Mouse (Mus musculus) limb, embryonic 12.5 days (tissue): ENCODE measurements around the gene Hes5. TPM values are rescaled to one million over a fixed set of nuclear protein-coding genes. Genes with fewer than 3 reads are reported as not detected.

ENCODE experiments used
- ATAC-seq: fragments of 200-750 bp; cut with Nextera tagmentation; 2 replicates; pipeline ENCODE4 v1.8.0; 2017; ENCODE audit warnings: low read depth, moderate TSS enrichment; ENCODE audit not compliant: insufficient number of reproducible peaks, insufficient read depth, low FRiP score, low TSS enrichment
- H3K27ac ChIP-seq: fragments of 300-500 bp; sonication (generic); 2 replicates; pipeline ENCODE4 v1.5.1; 2016; ENCODE audit warnings: mild to moderate bottlenecking, moderate library complexity
- H3K27me3 ChIP-seq: fragments of 300-500 bp; sonication (generic); 2 replicates; pipeline ENCODE4 v1.6.1; 2016; ENCODE audit warnings: mild to moderate bottlenecking, moderate library complexity
- H3K36me3 ChIP-seq: fragments of 300-500 bp; sonication (generic); 2 replicates; pipeline ENCODE4 v1.6.1; 2016; ENCODE audit warnings: mild to moderate bottlenecking, moderate library complexity
- H3K4me1 ChIP-seq: fragments of 300-500 bp; sonication (generic); replicated peaks from 2 replicates; pipeline ENCODE4 v1.6.1; 2016
- H3K4me2 ChIP-seq: fragments of 300-500 bp; sonication (generic); 2 replicates; pipeline ENCODE4 v1.6.1; 2016; ENCODE audit warnings: mild to moderate bottlenecking, moderate library complexity
- H3K4me3 ChIP-seq: fragments of 300-500 bp; sonication (generic); replicated peaks from 2 replicates; pipeline ENCODE4 v1.5.1; 2016; ENCODE audit warnings: mild to moderate bottlenecking
- H3K9ac ChIP-seq: fragments of 300-500 bp; sonication (generic); replicated peaks from 2 replicates; pipeline ENCODE4 v1.6.1; 2016; ENCODE audit warnings: mild to moderate bottlenecking, moderate library complexity
- H3K9me3 ChIP-seq: fragments of 300-500 bp; sonication (generic); 2 replicates; pipeline ENCODE4 v1.6.1; 2016; ENCODE audit warnings: mild to moderate bottlenecking, moderate library complexity
- WGBS: fragments of 180-500 bp; shearing (Covaris S2); methylation state at CpG from one replicate; pipeline ENCODE4 v1.1.7; 2016; 5-methylcytosine and 5-hydroxymethylcytosine counted together
- polyA plus RNA-seq: library from polyadenylated mRNA; unstranded; fragments of >200 nt; fragmentation: Nextera tagmentation; extraction: Ambion mirVana; gene quantifications from 2 replicates; pipeline ENCODE4 v1.2.1, GENCODE M21; 2016

Gene Hes5
- polyA plus RNA-seq, 1 experiment from 2014 or later: 1.1 TPM

GRCm38 (mm10) chr4:154927899-154928337, 32.8 kb upstream of the Hes5 start:
- ATAC-seq: 0 out of 2 replicates have a peak, but pooled peaks have one; percentile 69
- WGBS: 20% methylated on average over 5 of the region's 5 CpGs
- H3K4me3 ChIP-seq: no peak overlapping the region

GRCm38 (mm10) chr4:154928395-154929087, 32.2 kb upstream of the Hes5 start, which contains the start of gene Tnfrsf14:
TSS of gene Tnfrsf14 (minus strand) at chr4:154928563.
- Histone ChIP-seq H3K4me3 (no peak within 1 kb of the TSS), H3K9ac (0 out of 2 replicates have a peak within 1 kb of the TSS, but pooled peaks have one; percentile 8), H3K36me3 (no peaks in the 10 kb centered on the region), H3K27me3 (no peaks in the 10 kb centered on the region), H3K9me3 (no peaks in the 10 kb centered on the region), H3K27ac (peak within 1 kb of the TSS; percentile 77), H3K4me1 (peaks cover 27% of the 10 kb centered on the region), H3K4me2 (peak within 1 kb of the TSS; percentile 34)
- WGBS: 41% methylated on average over 12 of the region's 12 CpGs
- no peak for ATAC-seq

More at GRCm38 (mm10) chr4:154927899-154928337, 32.8 kb upstream of the Hes5 start:
- H3K4me2 ChIP-seq: peak overlapping the region; percentile 34
- H3K27ac ChIP-seq: peak overlapping the region; percentile 77
- H3K36me3 ChIP-seq: no peaks in the 10 kb centered on the region
- no peaks in the 10 kb centered on the region for H3K9me3 ChIP-seq
- H3K9ac ChIP-seq: 0 out of 2 replicates have a peak overlapping the region, but pooled peaks have one; percentile 8
- H3K27me3 ChIP-seq: no peaks in the 10 kb centered on the region
- peaks cover 27% of the 10 kb centered on the region for H3K4me1 ChIP-seq

- H3K9me3 ChIP-seq: no peaks in the 10 kb centered on the region
- ATAC-seq: no peak
- no peak overlapping the region for H3K4me2 ChIP-seq
- H3K9ac ChIP-seq: no peak overlapping the region
- H3K4me1 ChIP-seq: peaks cover 27% of the 10 kb centered on the region
- H3K36me3 ChIP-seq: no peaks in the 10 kb centered on the region
- no peak overlapping the region for H3K4me3 ChIP-seq
- no peaks in the 10 kb centered on the region for H3K27me3 ChIP-seq
- H3K27ac ChIP-seq: no peak overlapping the region
- 73% methylated on average over 12 of the region's 12 CpGs for WGBS
Observed at GRCm38 (mm10) chr4:154929088-154929660, 31.5 kb upstream of the Hes5 start.

- H3K36me3 ChIP-seq: no peaks in the 10 kb centered on the region
- no peak overlapping the region for H3K9ac ChIP-seq
- H3K9me3 ChIP-seq: no peaks in the 10 kb centered on the region
- H3K27me3 ChIP-seq: no peaks in the 10 kb centered on the region
- peaks cover 5% of the 10 kb centered on the region for H3K4me1 ChIP-seq
- ATAC-seq: no peak
- WGBS: 58% methylated on average over 13 of the region's 13 CpGs
- H3K4me2 ChIP-seq: no peak overlapping the region
- H3K4me3 ChIP-seq: no peak overlapping the region
- no peak overlapping the region for H3K27ac ChIP-seq
Observed at GRCm38 (mm10) chr4:154933306-154933907, 27.3 kb upstream of the Hes5 start.

GRCm38 (mm10) chr4:154934800-154935199, 25.9 kb upstream of the Hes5 start:
- H3K36me3 ChIP-seq: no peaks in the 10 kb centered on the region
- 95% methylated on average over 2 of the region's 2 CpGs for WGBS
- no peak for ATAC-seq
- no peaks in the 10 kb centered on the region for H3K9me3 ChIP-seq
- H3K4me3 ChIP-seq: no peak overlapping the region
- H3K27ac ChIP-seq: no peak overlapping the region
- no peak overlapping the region for H3K9ac ChIP-seq
- H3K4me2 ChIP-seq: no peak overlapping the region
- no peaks in the 10 kb centered on the region for H3K4me1 ChIP-seq
- no peaks in the 10 kb centered on the region for H3K27me3 ChIP-seq

- 74% methylated on average over 7 of the region's 7 CpGs for WGBS
- no peak overlapping the region for H3K27ac ChIP-seq
Observed at GRCm38 (mm10) chr4:154935788-154936187, 24.9 kb upstream of the Hes5 start.

GRCm38 (mm10) chr4:154936542-154937255, 24.0 kb upstream of the Hes5 start:
- H3K27me3 ChIP-seq: no peaks in the 10 kb centered on the region
- no peaks in the 10 kb centered on the region for H3K9me3 ChIP-seq
- no peak overlapping the region for H3K4me3 ChIP-seq
- H3K4me2 ChIP-seq: no peak overlapping the region
- no peaks in the 10 kb centered on the region for H3K4me1 ChIP-seq
- no peak for ATAC-seq
- no peak overlapping the region for H3K9ac ChIP-seq
- H3K36me3 ChIP-seq: no peaks in the 10 kb centered on the region
- 69% methylated on average over 8 of the region's 8 CpGs for WGBS
- H3K27ac ChIP-seq: no peak overlapping the region

More at GRCm38 (mm10) chr4:154935788-154936187, 24.9 kb upstream of the Hes5 start:
- Histone ChIP-seq H3K4me1 (no peaks in the 10 kb centered on the region), H3K9me3 (no peaks in the 10 kb centered on the region), H3K27me3 (no peaks in the 10 kb centered on the region), H3K36me3 (no peaks in the 10 kb centered on the region), H3K4me2 (no peak overlapping the region), H3K9ac (no peak overlapping the region), H3K4me3 (no peak overlapping the region)
- ATAC-seq: no peak

GRCm38 (mm10) chr4:154937746-154938145, 23.0 kb upstream of the Hes5 start:
- no peaks in the 10 kb centered on the region for H3K36me3 ChIP-seq
- H3K4me2 ChIP-seq: no peak overlapping the region
- no peak overlapping the region for H3K9ac ChIP-seq
- no peaks in the 10 kb centered on the region for H3K4me1 ChIP-seq
- H3K27me3 ChIP-seq: no peaks in the 10 kb centered on the region
- no peak overlapping the region for H3K27ac ChIP-seq
- no peak for ATAC-seq
- no peak overlapping the region for H3K4me3 ChIP-seq
- no peaks in the 10 kb centered on the region for H3K9me3 ChIP-seq
- 77% methylated on average over 1 of the region's 1 CpGs for WGBS

GRCm38 (mm10) chr4:154940156-154940555, 20.6 kb upstream of the Hes5 start:
- H3K9ac ChIP-seq: no peak overlapping the region
- ATAC-seq: no peak
- H3K27ac ChIP-seq: no peak overlapping the region
- WGBS: 93% methylated on average over 2 of the region's 2 CpGs
- H3K36me3 ChIP-seq: no peaks in the 10 kb centered on the region
- no peak overlapping the region for H3K4me3 ChIP-seq
- H3K27me3 ChIP-seq: no peaks in the 10 kb centered on the region
- no peaks in the 10 kb centered on the region for H3K9me3 ChIP-seq
- H3K4me1 ChIP-seq: no peaks in the 10 kb centered on the region
- H3K4me2 ChIP-seq: no peak overlapping the region

GRCm38 (mm10) chr4:154941831-154942230, 18.9 kb upstream of the Hes5 start:
- 92% methylated on average over 5 of the region's 5 CpGs for WGBS
- no peak overlapping the region for H3K27ac ChIP-seq
- no peak for ATAC-seq

More at GRCm38 (mm10) chr4:154941831-154942230, 18.9 kb upstream of the Hes5 start:
- Histone ChIP-seq H3K36me3 (no peaks in the 10 kb centered on the region), H3K9ac (no peak overlapping the region), H3K27me3 (no peaks in the 10 kb centered on the region), H3K4me1 (peaks cover 10% of the 10 kb centered on the region), H3K4me2 (no peak overlapping the region), H3K9me3 (no peaks in the 10 kb centered on the region), H3K4me3 (no peak overlapping the region)
